Mouse (Mus musculus): ENCODE results near the gene Cct5.
A peak's percentile ranks its signal among the peaks of the same experiment; 100 is the strongest.
"Not testable (repeated sequence)": the region's sequence is repeated elsewhere in the genome, so short reads cannot be mapped to it uniquely, and the experiment has no call there.

Gene Cct5

GRCm38 (mm10) chr15:31599834-31600233 is 1.8 kb downstream of the Cct5 start:
- no peak for DNase-seq (ENCODE audit: low read depth)

GRCm38 (mm10) chr15:31595651-31596050 is 6.0 kb downstream of the Cct5 start:
- DNase-seq (ENCODE audit: low read depth) = no peak

- no peak for DNase-seq (ENCODE audit: low read depth)
Measured at GRCm38 (mm10) chr15:31594260-31594659, 7.3 kb downstream of the Cct5 start.

GRCm38 (mm10) chr15:31592531-31592930 is 9.1 kb downstream of the Cct5 start:
- DNase-seq (ENCODE audit: low read depth) = no peak

GRCm38 (mm10) chr15:31590176-31590575 is 11.4 kb downstream of the Cct5 start:
- no peak for DNase-seq (ENCODE audit: low read depth)

GRCm38 (mm10) chr15:31588989-31589640 is 12.5 kb downstream of the Cct5 start:
- DNase-seq (ENCODE audit: low read depth) = no peak

GRCm38 (mm10) chr15:31587789-31588188 is 13.8 kb downstream of the Cct5 start:
- DNase-seq (ENCODE audit: low read depth) = no peak

GRCm38 (mm10) chr15:31586519-31586918 is 15.1 kb downstream of the Cct5 start:
- peak; percentile 94 for DNase-seq (ENCODE audit: low read depth)

GRCm38 (mm10) chr15:31586088-31586487 is 15.5 kb downstream of the Cct5 start:
- DNase-seq (ENCODE audit: low read depth) = no peak

GRCm38 (mm10) chr15:31585238-31585637 is 16.4 kb downstream of the Cct5 start:
- DNase-seq (ENCODE audit: low read depth) = no peak

- DNase-seq (ENCODE audit: low read depth) = no peak
Measured at GRCm38 (mm10) chr15:31583304-31584085, 18.1 kb downstream of the Cct5 start.

- not testable (repeated sequence) for DNase-seq (ENCODE audit: low read depth)
Measured at GRCm38 (mm10) chr15:31581086-31581485, 20.5 kb downstream of the Cct5 start.

GRCm38 (mm10) chr15:31576076-31576475 is 25.5 kb downstream of the Cct5 start:
- DNase-seq (ENCODE audit: low read depth) = no peak

- peak; percentile 15 for DNase-seq (ENCODE audit: low read depth)
Measured at GRCm38 (mm10) chr15:31573692-31574091, 27.9 kb downstream of the Cct5 start.

- peak; percentile 33 for DNase-seq (ENCODE audit: low read depth)
Measured at GRCm38 (mm10) chr15:31573287-31573686, 28.3 kb downstream of the Cct5 start.

GRCm38 (mm10) chr15:31571906-31572722 is 29.5 kb downstream of the Cct5 start:
- DNase-seq (ENCODE audit: low read depth) = no peak

- DNase-seq (ENCODE audit: low read depth) = no peak
Measured at GRCm38 (mm10) chr15:31570959-31571358, 30.6 kb downstream of the Cct5 start.

- no peak for DNase-seq (ENCODE audit: low read depth)
Measured at GRCm38 (mm10) chr15:31569325-31570022, 32.1 kb downstream of the Cct5 start.

- DNase-seq (ENCODE audit: low read depth) = no peak
Measured at GRCm38 (mm10) chr15:31568581-31568996, 33.0 kb downstream of the Cct5 start.

GRCm38 (mm10) chr15:31567431-31567830 is 34.2 kb downstream of the Cct5 start:
- DNase-seq (ENCODE audit: low read depth) = no peak

- DNase-seq (ENCODE audit: low read depth) = no peak
Measured at GRCm38 (mm10) chr15:31565786-31566185, 35.8 kb downstream of the Cct5 start.

GRCm38 (mm10) chr15:31565184-31565583 is 36.4 kb downstream of the Cct5 start, which contains the start of gene Cmbl:
Gene Cmbl, plus strand, starts transcription at chr15:31565389.
- DNase-seq (ENCODE audit: low read depth) = no peak

Data from c-Kit-positive CD71-positive TER-119-negative erythroid progenitor cells, embryonic 14.5 days (primary cell).